Mouse (Mus musculus): ENCODE measurements around the gene Gm17428. TPM values are rescaled to one million over a fixed set of nuclear protein-coding genes. Genes with fewer than 3 reads are reported as not detected.
"Not testable (repeated sequence)": the region's sequence is repeated elsewhere in the genome, so short reads cannot be mapped to it uniquely, and the experiment has no call there.

Gm17428 gene
- total RNA-seq, 2 experiments from 2014 or later, result not detected

DNA sequence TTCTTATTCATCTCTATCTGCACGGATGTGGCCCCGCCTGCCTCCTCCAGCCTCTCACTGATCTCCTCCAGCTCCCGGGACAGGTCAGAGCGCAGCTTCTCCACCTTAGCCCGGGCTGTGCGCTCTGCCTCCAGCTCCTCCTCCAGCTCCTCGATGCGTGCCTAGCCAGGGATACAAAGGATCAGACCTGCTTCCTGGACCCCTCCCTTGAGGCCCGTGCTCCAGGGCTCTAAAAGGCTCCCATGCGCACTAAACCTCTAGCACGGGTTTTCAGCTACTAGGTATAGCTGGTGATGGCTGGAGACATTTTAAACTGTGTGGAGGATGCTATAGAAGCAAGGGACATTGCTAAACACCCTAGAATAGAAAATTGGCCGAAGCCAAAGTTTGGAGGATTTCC lies 26.2 kb upstream of the Gm17428 start:
- DNase-seq (ENCODE audit: low spot score in 2 of 2), result no peak

DNA sequence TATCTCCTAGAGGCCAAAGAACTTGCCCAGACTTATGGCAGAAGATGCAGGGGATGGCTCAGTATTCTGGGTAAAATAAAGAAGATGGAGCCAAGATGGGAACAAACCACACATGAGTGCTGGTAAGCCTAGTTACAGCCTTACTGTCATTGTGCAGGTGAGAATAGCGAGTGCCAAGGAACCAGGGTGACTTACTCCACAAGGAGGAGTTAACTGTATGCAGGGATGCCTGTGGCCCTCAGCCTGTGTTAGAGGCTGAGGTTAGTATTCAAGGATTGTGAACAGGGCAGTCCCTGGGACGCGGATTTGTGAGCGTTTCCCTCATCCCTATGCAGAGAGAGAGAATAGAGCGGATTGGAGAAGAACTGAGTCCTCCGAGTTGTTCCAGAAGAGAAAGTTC lies 25.1 kb upstream of the Gm17428 start:
- DNase-seq (ENCODE audit: low spot score in 2 of 2), result no peak

DNA sequence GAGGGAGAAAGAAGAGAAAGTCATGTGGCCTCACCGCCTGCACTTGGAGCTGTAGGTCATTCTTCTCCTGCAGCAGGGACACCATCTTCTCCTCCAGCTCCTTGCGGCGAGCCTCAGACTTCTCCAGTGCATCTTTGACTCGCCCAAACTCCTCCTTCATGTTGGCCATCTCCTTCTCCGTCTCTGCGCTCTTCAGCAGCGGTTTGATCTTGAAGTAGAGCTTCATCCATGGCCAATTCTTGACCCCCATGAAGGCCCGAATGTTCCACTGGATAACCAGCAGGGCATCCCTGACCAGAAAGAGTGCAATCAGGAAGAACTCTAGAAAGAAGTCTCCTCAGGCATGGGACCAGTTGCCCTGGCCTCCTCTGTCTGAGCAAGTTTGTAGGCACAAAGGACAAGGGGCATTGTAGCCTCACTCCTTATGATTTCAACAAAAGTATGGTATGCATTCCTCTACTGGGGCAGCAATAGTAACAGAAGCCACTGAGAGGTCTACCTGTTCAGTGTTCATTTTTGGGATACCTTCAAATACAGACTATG lies 23.0 kb upstream of the Gm17428 start:
- no peak for DNase-seq (ENCODE audit: low spot score in 2 of 2)

DNA sequence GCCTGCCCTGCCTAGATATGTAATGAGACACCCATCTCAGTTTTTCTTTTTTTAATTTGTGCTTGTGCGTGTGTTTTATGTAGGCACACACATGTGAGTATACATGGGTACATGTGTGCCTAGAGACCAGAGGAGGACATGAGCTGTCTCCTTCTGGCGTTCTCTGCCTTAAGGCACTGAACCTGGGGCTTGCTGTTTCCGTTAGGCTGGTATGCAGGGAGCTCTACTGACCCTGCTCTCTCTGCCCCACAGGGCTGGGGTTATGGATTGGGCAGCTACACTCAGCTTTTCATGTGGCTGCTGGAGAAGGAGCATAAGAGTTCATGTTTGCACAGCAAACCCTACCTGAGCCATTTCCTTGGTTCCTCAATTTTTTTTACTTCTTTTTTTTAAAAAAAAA lies 22.3 kb upstream of the Gm17428 start:
- DNase-seq (ENCODE audit: low spot score in 2 of 2), result no peak

- DNase-seq (ENCODE audit: low spot score in 2 of 2), result no peak
Measured at GRCm38 (mm10) chr14:54955481-54955880, 21.3 kb upstream of the Gm17428 start.

DNA sequence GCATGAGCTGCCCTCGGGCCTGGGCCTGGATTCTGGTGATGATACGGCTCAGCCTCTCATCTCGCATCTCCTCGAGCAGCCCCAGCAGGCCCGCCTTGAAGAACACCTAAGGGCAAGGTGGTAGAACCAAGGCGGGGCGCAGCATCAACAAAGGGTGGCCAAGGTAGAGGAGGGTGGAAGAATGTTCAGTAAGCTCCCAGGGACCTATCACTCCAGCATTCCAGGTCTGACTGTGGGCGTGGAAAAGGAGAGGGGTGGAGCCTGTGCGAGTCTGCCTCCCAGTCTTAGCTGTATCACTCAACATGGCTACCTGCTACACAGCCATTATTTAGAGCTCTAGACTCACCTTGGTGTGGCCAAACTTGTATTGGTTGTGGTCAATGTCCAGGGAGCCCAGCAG lies 20.2 kb upstream of the Gm17428 start:
- DNase-seq (ENCODE audit: low spot score in 2 of 2), result no peak

- DNase-seq (ENCODE audit: low spot score in 2 of 2), result no peak
Measured at GRCm38 (mm10) chr14:54958503-54958902, 18.2 kb upstream of the Gm17428 start.

DNA sequence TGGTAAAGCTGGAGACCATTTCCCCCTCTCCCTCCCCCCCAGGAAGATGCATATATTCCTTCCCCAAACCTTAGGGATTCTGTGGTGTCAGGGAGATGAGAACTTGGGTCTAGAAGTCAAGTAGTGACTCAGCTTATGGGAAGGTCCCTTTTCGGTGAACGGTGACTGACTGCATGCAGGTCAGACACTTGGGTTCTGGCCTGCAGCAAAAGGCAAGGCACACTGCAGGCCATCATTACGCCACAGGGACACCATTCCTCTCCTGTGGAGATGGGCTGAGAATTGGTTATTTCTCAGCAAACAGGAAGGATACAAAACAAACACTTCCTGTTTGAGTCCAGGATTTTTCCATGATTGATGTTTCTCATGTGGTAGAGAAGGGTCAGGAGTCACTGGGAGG lies 17.5 kb upstream of the Gm17428 start:
- no peak for DNase-seq (ENCODE audit: low spot score in 2 of 2)

DNA sequence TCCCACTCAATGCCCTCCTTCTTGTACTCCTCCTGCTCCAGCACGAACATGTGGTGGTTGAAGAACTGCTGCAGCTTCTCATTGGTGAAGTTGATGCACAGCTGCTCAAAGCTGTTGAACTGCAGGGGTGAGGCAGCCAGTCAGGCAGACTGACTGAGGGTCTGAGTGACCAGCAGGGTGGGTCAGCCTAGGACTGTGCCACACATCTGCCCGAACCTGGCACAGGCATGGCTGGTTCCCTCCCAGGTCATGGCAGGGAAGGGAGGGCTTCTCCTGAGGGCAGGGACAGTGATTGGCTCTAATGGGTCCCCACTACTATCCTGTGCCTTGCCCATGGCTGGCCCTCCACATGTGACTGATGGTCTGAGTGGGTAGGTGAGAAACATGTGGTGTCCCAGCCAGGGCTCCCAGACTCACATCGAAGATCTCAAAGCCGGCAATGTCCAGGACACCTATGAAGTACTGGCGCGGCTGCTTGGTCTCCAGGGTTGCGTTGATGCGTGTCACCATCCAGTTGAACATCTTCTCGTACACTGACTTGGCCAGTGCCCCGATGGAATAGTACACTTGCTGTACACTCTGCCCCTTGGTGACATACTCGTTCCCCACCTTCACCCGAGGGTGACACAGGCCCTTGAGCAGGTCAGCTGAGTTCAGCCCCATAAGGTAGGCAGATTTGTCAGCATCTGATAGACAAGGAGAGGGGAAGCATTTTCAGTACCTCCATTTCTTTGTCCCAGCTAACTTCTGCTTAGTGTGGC lies 16.7 kb upstream of the Gm17428 start:
- not testable (repeated sequence) for DNase-seq (ENCODE audit: low spot score in 2 of 2)

GRCm38 (mm10) chr14:54960769-54961168 lies 16.0 kb upstream of the Gm17428 start:
- DNase-seq (ENCODE audit: low spot score in 2 of 2), result no peak

DNA sequence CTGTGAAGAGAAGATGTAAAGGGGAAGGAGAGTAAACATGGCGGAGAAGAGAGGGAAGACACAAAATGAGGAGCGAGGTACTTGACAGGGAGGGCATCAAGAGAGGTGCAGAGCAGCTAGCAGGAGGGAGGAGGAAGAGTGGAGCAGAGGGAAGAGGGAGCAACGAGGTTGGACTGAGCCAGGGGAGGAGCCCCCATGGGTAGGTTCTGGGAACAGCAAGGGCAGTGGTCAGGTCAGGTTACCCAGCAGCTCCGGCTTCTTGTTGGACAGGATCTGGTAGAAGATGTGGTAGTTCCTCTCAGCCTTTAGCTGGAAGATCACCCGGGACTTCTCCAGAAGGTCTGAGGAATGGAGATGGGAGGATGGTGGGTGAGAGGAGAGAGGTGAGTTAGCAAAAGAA lies 15.2 kb upstream of the Gm17428 start:
- DNase-seq (ENCODE audit: low spot score in 2 of 2), result no peak

DNA sequence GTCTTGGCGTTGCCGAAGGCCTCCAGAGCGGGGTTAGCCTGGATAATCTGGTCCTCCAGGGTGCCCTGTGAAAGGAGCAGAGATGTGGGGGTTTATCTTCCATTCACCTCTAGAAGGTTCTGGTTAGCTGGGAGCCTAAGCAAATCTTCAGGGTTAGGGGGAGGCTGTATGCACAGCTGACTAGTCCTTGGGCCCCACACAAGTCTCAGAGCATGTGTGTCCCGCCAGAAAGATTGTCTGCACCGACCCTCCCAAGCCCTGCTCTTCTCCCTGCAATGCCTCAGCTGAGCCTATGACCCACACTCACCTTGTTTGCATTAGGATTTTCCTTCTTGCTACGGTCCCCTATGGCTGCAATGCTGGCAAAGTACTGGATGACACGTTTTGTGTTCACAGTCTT lies 14.0 kb upstream of the Gm17428 start:
- DNase-seq (ENCODE audit: low spot score in 2 of 2), result no peak

DNA sequence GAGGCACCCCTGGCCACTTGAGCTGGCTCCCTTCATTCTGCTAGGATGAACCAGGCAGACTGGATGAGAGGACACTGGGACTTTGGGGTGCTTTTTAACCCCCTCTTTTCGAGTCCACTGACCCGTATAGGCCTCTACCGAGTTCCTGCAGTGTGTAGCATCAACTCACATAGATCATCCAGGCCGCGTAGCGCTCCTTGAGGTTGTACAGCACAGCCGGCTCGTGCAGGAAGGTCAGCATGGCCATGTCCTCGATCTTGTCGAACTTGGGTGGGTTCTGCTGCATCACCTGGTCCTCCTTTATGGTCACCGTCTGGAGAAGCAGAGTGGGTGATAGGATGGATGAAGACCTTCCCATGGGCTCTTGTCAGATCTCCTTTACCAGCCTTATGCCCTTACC lies 13.0 kb upstream of the Gm17428 start:
- DNase-seq (ENCODE audit: low spot score in 2 of 2), result no peak

- DNase-seq (ENCODE audit: low spot score in 2 of 2), result no peak
Measured at GRCm38 (mm10) chr14:54965044-54965443, 11.7 kb upstream of the Gm17428 start.

GRCm38 (mm10) chr14:54965631-54966030 lies 11.1 kb upstream of the Gm17428 start:
- DNase-seq (ENCODE audit: low spot score in 2 of 2), result no peak

DNA sequence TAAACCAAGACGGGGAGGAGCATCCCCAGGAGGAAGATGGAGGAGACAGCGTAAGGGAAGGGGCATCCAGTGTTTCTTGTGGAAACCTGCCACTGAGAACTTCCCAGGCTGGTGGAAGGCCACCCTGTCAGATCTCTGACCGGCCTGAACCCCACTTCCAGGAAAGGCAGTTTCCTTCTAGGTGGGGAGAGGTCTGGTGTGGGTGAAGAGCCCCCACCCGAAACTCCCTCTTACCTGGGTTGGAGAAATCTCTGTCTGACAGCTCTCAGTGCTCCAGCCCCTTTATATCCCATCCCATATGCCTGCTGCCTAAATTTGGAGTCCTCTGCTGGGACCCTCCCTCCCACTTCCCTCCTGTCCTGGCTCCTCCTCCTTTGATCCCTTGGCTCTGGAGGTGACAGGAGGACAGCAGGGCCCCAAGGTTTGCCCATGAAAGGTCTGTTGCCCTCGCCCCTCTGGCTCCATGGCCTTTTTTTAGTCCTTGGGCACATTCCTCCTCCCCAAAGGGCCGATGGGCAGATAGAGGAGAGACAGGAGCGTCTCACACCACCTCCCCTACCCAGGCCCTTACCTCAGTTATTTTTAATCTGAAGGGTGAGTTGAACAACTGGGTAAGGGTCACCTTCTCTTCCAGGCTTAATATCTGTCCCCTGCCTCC lies 10.3 kb upstream of the Gm17428 start, which contains the start of gene Myh6:
Gene Myh6, minus strand, starts transcription at position 608 of the 658 bp plus-strand sequence.
- no peak for DNase-seq (ENCODE audit: low spot score in 2 of 2)

DNA sequence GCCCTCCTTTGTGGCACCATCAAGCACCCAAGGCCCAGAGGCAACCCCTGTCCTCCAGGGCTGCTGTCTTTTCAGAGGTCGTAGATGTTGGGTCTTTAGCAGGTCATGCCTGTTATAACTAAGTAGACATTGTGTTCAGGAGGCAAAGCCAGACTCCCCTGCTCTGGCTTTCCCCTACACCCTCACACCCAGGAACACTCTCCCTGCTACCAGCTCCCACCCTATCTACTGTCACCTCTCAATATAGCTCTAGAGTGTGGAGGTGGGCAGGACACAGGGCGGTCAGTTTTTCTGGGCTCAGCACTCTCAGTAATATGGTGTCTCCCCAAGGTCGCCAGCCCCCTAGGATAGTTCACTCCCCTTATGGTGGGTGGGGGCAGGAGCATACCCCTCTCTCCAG lies 8.9 kb upstream of the Gm17428 start:
- no peak for DNase-seq (ENCODE audit: low spot score in 2 of 2)

DNA sequence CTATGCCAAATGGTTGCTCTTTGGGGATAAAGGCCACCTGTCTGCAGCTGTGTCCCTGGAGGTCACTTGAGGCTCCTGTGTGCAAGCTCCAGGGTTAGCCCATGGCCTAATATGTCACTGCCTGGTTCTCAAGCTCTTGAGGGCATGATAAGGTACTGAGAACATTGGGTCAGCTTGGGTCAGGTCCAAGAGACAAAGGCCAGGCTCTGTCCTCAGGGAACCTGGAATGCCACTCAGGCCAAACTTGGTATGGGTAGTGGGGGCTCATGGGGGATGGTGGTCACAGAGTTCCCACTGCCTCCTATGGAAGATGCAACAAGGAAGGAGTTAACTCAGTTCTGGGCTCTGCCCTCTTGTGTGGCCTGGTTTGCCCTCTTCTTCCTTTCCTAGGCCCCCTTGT lies 8.4 kb upstream of the Gm17428 start:
- DNase-seq (ENCODE audit: low spot score in 2 of 2), result no peak

- DNase-seq (ENCODE audit: low spot score in 2 of 2), result not testable (repeated sequence)
Measured at GRCm38 (mm10) chr14:54972786-54973185, 3.9 kb upstream of the Gm17428 start.

DNA sequence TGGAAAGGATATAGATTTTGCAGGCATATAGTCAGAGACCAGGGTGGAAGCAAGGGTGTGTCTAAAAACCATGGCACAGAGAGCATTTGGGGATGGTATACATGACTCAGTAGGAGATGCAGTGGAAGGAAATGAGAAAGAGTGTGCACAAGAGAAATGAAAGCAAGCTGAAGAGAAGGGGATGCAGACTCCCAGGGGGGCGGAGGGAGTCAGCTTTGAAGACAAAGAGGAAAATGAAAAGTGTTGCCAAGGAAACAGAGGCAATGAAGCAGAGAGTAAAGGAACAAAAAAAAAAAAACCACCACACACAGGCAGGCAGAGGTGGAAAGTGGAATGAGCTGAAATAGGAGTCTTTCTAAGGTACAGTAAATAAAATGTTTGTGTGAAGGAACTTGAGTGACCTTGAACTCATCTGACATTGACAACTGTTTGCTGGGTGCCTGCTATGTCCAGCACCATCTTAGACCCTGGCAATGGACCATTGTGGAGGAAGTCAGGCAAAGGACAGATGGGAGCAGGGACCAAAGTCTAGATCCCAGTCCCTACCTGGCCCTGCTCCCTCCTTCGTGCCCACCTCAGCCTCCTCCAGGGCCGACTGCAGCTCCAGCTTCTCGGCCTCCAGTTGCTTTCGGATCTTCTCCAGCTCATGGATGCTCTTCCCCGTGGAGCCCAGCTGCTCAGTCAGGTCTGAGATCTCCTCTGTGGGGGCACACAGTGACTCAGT lies 2.5 kb upstream of the Gm17428 start:
- no peak for DNase-seq (ENCODE audit: low spot score in 2 of 2)

GRCm38 (mm10) chr14:54978664-54979063 lies 1.9 kb downstream of the Gm17428 start:
- DNase-seq (ENCODE audit: low spot score in 2 of 2), result no peak

- DNase-seq (ENCODE audit: low spot score in 2 of 2), result no peak
Measured at GRCm38 (mm10) chr14:54981934-54982333, 5.2 kb downstream of the Gm17428 start.

Data from adrenal gland, adult 18-20 months (tissue).